Mouse (Mus musculus): Measurements from ENCODE around the gene Fgfbp3. TPM values are rescaled to one million over a fixed set of nuclear protein-coding genes. Genes with fewer than 3 reads are reported as not detected.
A peak's percentile ranks its signal among the peaks of the same experiment; 100 is the strongest.

The Fgfbp3 gene
- polyA plus RNA-seq, 1 experiment from 2014 or later = 21.4 TPM

- ATAC-seq (no peak), DNase-seq (ENCODE audit: low spot score) (no peak)
- WGBS = 86% methylated on average over 1 of the region's 1 CpGs
- Histone ChIP-seq H3K27me3 (replicated peaks; ENCODE audit: control insufficient read depth, insufficient read depth, low read length) (no peaks in the 10 kb centered on the region), H3K4me1 (ENCODE audit: control insufficient read depth, insufficient read depth, low read length) (peaks cover 10% of the 10 kb centered on the region; the same call in 1 of the 2 replicates), H3K4me3 (ENCODE audit: low read depth, low read length) (no peak overlapping the region), H3K9ac (ENCODE audit: low read length) (no peak overlapping the region), H3K9me3 (replicated peaks; ENCODE audit: control insufficient read depth, low read length) (no peaks in the 10 kb centered on the region), H3K27ac (ENCODE audit: low read depth, low read length) (no peak overlapping the region), H3K36me3 (ENCODE audit: control insufficient read depth, insufficient read depth, low read length) (no peaks in the 10 kb centered on the region), H3K4me2 (ENCODE audit: low read length) (peak overlapping the region; percentile 14; the same call in 1 of the 2 replicates)
These were observed 2.5 kb downstream of the Fgfbp3 start for GRCm38 (mm10) chr19:36916876-36917389.

- Histone ChIP-seq H3K4me2 (ENCODE audit: low read length) (no peak overlapping the region), H3K4me3 (ENCODE audit: low read depth, low read length) (no peak overlapping the region), H3K27me3 (replicated peaks; ENCODE audit: control insufficient read depth, insufficient read depth, low read length) (no peaks in the 10 kb centered on the region), H3K27ac (ENCODE audit: low read depth, low read length) (no peak overlapping the region), H3K4me1 (ENCODE audit: control insufficient read depth, insufficient read depth, low read length) (peaks cover 10% of the 10 kb centered on the region; the same call in 1 of the 2 replicates), H3K36me3 (ENCODE audit: control insufficient read depth, insufficient read depth, low read length) (no peaks in the 10 kb centered on the region), H3K9me3 (replicated peaks; ENCODE audit: control insufficient read depth, low read length) (no peaks in the 10 kb centered on the region), H3K9ac (ENCODE audit: low read length) (no peak overlapping the region)
- WGBS = 79% methylated on average over 4 of the region's 4 CpGs
- no peak for DNase-seq (ENCODE audit: low spot score)
- no peak for ATAC-seq
These were observed 3.2 kb downstream of the Fgfbp3 start for GRCm38 (mm10) chr19:36916206-36916605.

- Histone ChIP-seq H3K27ac (ENCODE audit: low read depth, low read length) (no peak overlapping the region), H3K9ac (ENCODE audit: low read length) (no peak overlapping the region), H3K9me3 (replicated peaks; ENCODE audit: control insufficient read depth, low read length) (no peaks in the 10 kb centered on the region), H3K27me3 (replicated peaks; ENCODE audit: control insufficient read depth, insufficient read depth, low read length) (no peaks in the 10 kb centered on the region), H3K36me3 (ENCODE audit: control insufficient read depth, insufficient read depth, low read length) (no peaks in the 10 kb centered on the region), H3K4me1 (ENCODE audit: control insufficient read depth, insufficient read depth, low read length) (peaks cover 15% of the 10 kb centered on the region), H3K4me3 (ENCODE audit: low read depth, low read length) (no peak overlapping the region), H3K4me2 (ENCODE audit: low read length) (no peak overlapping the region)
- ATAC-seq (no peak), DNase-seq (ENCODE audit: low spot score) (no peak)
- 81% methylated on average over 7 of the region's 7 CpGs for WGBS
These were observed 6.4 kb downstream of the Fgfbp3 start for GRCm38 (mm10) chr19:36913064-36913463.

- Histone ChIP-seq H3K36me3 (ENCODE audit: control insufficient read depth, insufficient read depth, low read length) (no peaks in the 10 kb centered on the region), H3K9me3 (replicated peaks; ENCODE audit: control insufficient read depth, low read length) (no peaks in the 10 kb centered on the region), H3K4me2 (ENCODE audit: low read length) (0 out of 2 replicates have a peak overlapping the region, but pooled peaks have one; percentile 3), H3K4me1 (ENCODE audit: control insufficient read depth, insufficient read depth, low read length) (peaks cover 9% of the 10 kb centered on the region), H3K4me3 (ENCODE audit: low read depth, low read length) (no peak overlapping the region), H3K27me3 (replicated peaks; ENCODE audit: control insufficient read depth, insufficient read depth, low read length) (no peaks in the 10 kb centered on the region), H3K27ac (ENCODE audit: low read depth, low read length) (0 out of 2 replicates have a peak overlapping the region, but pooled peaks have one; percentile 9), H3K9ac (ENCODE audit: low read length) (no peak overlapping the region)
- peak; percentile 57 for ATAC-seq
- 21% methylated on average over 12 of the region's 12 CpGs for WGBS
- peak; percentile 64 for DNase-seq (ENCODE audit: low spot score)
These were observed 8.9 kb downstream of the Fgfbp3 start for GRCm38 (mm10) chr19:36910424-36911045.

GRCm38 (mm10) chr19:36909676-36910292 is 9.6 kb downstream of the Fgfbp3 start:
- Histone ChIP-seq H3K36me3 (ENCODE audit: control insufficient read depth, insufficient read depth, low read length) (no peaks in the 10 kb centered on the region), H3K9me3 (replicated peaks; ENCODE audit: control insufficient read depth, low read length) (no peaks in the 10 kb centered on the region), H3K9ac (ENCODE audit: low read length) (no peak overlapping the region), H3K27ac (ENCODE audit: low read depth, low read length) (no peak overlapping the region), H3K4me1 (ENCODE audit: control insufficient read depth, insufficient read depth, low read length) (peaks cover 9% of the 10 kb centered on the region), H3K4me3 (ENCODE audit: low read depth, low read length) (no peak overlapping the region), H3K4me2 (ENCODE audit: low read length) (no peak overlapping the region), H3K27me3 (replicated peaks; ENCODE audit: control insufficient read depth, insufficient read depth, low read length) (no peaks in the 10 kb centered on the region)
- WGBS = 30% methylated on average over 9 of the region's 9 CpGs
- ATAC-seq (peak; percentile 48; the same call in 1 of the 2 replicates), DNase-seq (ENCODE audit: low spot score) (peak; percentile 74)

GRCm38 (mm10) chr19:36909150-36909549 is 10.3 kb downstream of the Fgfbp3 start:
- ATAC-seq = no peak
- Histone ChIP-seq H3K27ac (ENCODE audit: low read depth, low read length) (no peak overlapping the region), H3K27me3 (replicated peaks; ENCODE audit: control insufficient read depth, insufficient read depth, low read length) (no peaks in the 10 kb centered on the region), H3K4me1 (ENCODE audit: control insufficient read depth, insufficient read depth, low read length) (peaks cover 9% of the 10 kb centered on the region), H3K4me2 (ENCODE audit: low read length) (no peak overlapping the region), H3K9me3 (replicated peaks; ENCODE audit: control insufficient read depth, low read length) (no peaks in the 10 kb centered on the region), H3K36me3 (ENCODE audit: control insufficient read depth, insufficient read depth, low read length) (no peaks in the 10 kb centered on the region), H3K4me3 (ENCODE audit: low read depth, low read length) (no peak overlapping the region), H3K9ac (ENCODE audit: low read length) (no peak overlapping the region)
- WGBS = 86% methylated on average over 3 of the region's 3 CpGs
- no peak for DNase-seq (ENCODE audit: low spot score)

- peak overlapping the region; percentile 72 for H3K9ac ChIP-seq (ENCODE audit: low read length)
- H3K4me1 ChIP-seq (ENCODE audit: control insufficient read depth, insufficient read depth, low read length) = no peaks in the 10 kb centered on the region
- H3K36me3 ChIP-seq (ENCODE audit: control insufficient read depth, insufficient read depth, low read length) = no peaks in the 10 kb centered on the region
- H3K27me3 ChIP-seq (replicated peaks; ENCODE audit: control insufficient read depth, insufficient read depth, low read length) = no peaks in the 10 kb centered on the region
- DNase-seq (ENCODE audit: low spot score) (peak; percentile 83), ATAC-seq (peak; percentile 92)
- WGBS = 1% methylated on average over 41 of the region's 41 CpGs
- H3K4me3 ChIP-seq (ENCODE audit: low read depth, low read length) = peak overlapping the region; percentile 46
- H3K4me2 ChIP-seq (ENCODE audit: low read length) = peak overlapping the region; percentile 76
- H3K9me3 ChIP-seq (replicated peaks; ENCODE audit: control insufficient read depth, low read length) = no peaks in the 10 kb centered on the region
- peak overlapping the region; percentile 72 for H3K27ac ChIP-seq (ENCODE audit: low read depth, low read length)
These were observed 15.0 kb downstream of the Fgfbp3 start for GRCm38 (mm10) chr19:36904211-36905007.

- DNase-seq (ENCODE audit: low spot score) (no peak), ATAC-seq (no peak)
- H3K9ac ChIP-seq (ENCODE audit: low read length) = peak overlapping the region; percentile 72
- 22% methylated on average over 7 of the region's 7 CpGs for WGBS
- peak overlapping the region; percentile 72; the same call in 1 of the 2 replicates for H3K27ac ChIP-seq (ENCODE audit: low read depth, low read length)
- H3K9me3 ChIP-seq (replicated peaks; ENCODE audit: control insufficient read depth, low read length) = no peaks in the 10 kb centered on the region
- H3K27me3 ChIP-seq (replicated peaks; ENCODE audit: control insufficient read depth, insufficient read depth, low read length) = no peaks in the 10 kb centered on the region
- H3K4me3 ChIP-seq (ENCODE audit: low read depth, low read length) = no peak overlapping the region
- H3K4me2 ChIP-seq (ENCODE audit: low read length) = peak overlapping the region; percentile 76
- H3K4me1 ChIP-seq (ENCODE audit: control insufficient read depth, insufficient read depth, low read length) = no peaks in the 10 kb centered on the region
- no peaks in the 10 kb centered on the region for H3K36me3 ChIP-seq (ENCODE audit: control insufficient read depth, insufficient read depth, low read length)
These were observed 16.0 kb downstream of the Fgfbp3 start for GRCm38 (mm10) chr19:36903377-36903776.
